Mouse (Mus musculus): ENCODE data around the gene Ppp6r1. TPM values are rescaled to one million over a fixed set of nuclear protein-coding genes. Genes with fewer than 3 reads are reported as not detected.

Ppp6r1 gene
- polyA plus RNA-seq, 1 experiment from 2014 or later = 82.6 TPM

DNA sequence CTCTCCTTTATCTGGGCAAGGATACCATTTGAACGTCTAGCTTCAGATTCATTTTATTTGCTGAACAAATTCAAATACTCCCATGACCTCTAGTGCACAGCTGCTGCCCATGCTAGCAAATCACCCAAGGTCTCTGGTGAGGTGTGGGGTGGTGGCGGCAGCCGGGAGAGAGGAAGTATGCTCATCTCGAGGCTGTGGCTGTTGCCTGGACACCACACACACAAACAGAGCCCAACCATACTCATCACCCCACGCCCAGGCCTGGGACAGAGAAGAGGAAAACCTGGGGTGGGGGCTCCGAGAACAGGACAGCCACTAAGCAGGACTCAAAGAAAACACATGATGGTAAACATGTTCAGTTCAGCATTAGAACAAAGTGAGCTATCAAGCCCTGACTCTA lies 11.5 kb downstream of the Ppp6r1 start:
- ChIA-PET CTCF (interaction anchor here (1.1 to 1.2 kb wide), 2 partner anchors 13 to 24 kb away, joined by 3 read pairs; no protein-coding TSS in a partner anchor), POLR2A (interaction anchor here (0.6 kb wide), 2 partner anchors 53 to 58 kb away, joined by 3 to 4 read pairs; no protein-coding TSS in a partner anchor)
- in situ Hi-C loops (cut with MboI; ENCODE audit: low pct_unique_long_range_greater_than_20kb) = no loop called here
- no peaks in the 10 kb centered on the region for H3K27me3 ChIP-seq
- TF ChIP-seq CTCF (IDR thresholded peaks at IDR 0.05) = no peak
- ATAC-seq = no peak
- no peak for DNase-seq (ENCODE audit: low read depth, low spot score)

DNA sequence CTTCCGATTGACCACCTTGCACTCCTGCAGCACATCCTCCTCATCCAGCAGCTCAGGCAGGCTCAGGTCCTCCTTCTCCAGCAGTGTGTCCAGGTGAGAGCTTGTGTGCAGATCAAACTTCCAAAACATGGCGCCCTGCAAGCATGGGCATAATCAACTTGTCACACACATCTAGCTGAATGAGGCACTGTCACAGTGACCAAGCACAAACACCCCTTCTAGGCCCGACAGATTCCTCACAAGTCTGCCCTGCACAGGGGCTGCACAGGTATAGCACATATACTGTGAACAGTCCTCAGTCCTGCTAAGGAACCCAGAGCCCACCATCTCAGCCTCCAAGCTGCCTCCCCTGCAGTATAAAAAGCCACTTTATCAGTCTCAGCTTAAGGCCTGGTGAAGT lies 12.0 kb downstream of the Ppp6r1 start:
- DNase-seq (ENCODE audit: low read depth, low spot score) (no peak), ATAC-seq (no peak)
- no peaks in the 10 kb centered on the region for H3K27me3 ChIP-seq
- TF ChIP-seq CTCF (IDR thresholded peaks at IDR 0.05) = no peak
- in situ Hi-C loops (cut with MboI; ENCODE audit: low pct_unique_long_range_greater_than_20kb) = no loop called here
- ChIA-PET POLR2A (no interaction called here), CTCF (no interaction called here)

DNA sequence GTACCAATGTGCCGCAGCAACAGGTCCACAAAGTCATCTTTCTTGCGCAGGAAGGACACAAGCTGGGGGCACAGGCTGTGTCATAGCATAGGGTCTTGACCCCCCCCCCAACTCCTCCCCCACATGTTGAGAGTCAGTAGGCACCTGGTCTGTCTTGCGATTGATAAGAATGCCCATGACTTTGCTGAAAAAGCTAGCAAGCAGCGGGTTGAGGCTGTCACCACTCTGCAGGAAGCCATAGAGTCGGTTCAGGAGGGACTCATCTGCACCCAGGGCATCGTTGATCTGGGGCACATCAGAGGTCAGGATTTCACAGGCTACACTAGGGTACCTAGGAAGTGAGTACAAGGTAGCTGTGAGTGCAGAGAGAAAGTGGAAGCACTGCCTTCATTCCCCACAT lies 15.6 kb downstream of the Ppp6r1 start:
- DNase-seq (ENCODE audit: low read depth, low spot score) (no peak), ATAC-seq (no peak)
- CTCF ChIA-PET = interaction anchor here (1.5 kb wide), 2 partner anchors 16 to 130 kb away, joined by 3 read pairs; no protein-coding TSS in a partner anchor
- in situ Hi-C loops (cut with MboI; ENCODE audit: low pct_unique_long_range_greater_than_20kb) = no loop called here
- H3K27me3 ChIP-seq = no peaks in the 10 kb centered on the region
- TF ChIP-seq CTCF (IDR thresholded peaks at IDR 0.05) = no peak
- POLR2A ChIA-PET = no interaction called here

- CTCF ChIA-PET = interaction anchor here (1.3 to 1.4 kb wide), 2 partner anchors 10 to 18 kb away, joined by 3 read pairs; no protein-coding TSS in a partner anchor
These were observed 16.9 kb downstream of the Ppp6r1 start for GRCm38 (mm10) chr7:4641956-4642355.

DNA sequence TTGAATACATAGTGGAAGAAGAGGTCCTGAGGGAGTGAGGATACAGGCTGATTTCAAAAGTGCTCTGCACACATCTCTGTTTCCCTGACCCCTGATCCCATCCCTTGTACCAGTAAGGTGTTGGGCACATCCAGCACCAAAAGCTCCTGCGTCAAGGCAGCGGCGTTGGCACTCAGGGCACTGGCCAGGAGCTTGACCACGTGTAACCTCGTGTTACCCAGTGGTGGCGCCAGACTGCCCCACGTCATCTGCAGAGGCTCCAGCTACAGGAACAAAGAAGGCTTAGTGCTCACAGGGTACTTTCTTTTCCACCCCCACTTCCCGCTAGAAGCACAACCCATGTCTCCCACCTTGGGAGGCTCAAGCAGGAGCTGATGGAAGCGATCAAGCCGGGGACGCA lies 17.7 kb downstream of the Ppp6r1 start:
- no peak for DNase-seq (ENCODE audit: low read depth, low spot score)
- ChIA-PET CTCF (interaction anchor here (1.4 kb wide), 1 partner anchor 11 kb away, joined by 3 read pairs; no protein-coding TSS in a partner anchor), POLR2A (no interaction called here)
- in situ Hi-C loops (cut with MboI; ENCODE audit: low pct_unique_long_range_greater_than_20kb) = no loop called here
- no peaks in the 10 kb centered on the region for H3K27me3 ChIP-seq
- no peak for ATAC-seq
- no peak for TF ChIP-seq CTCF (IDR thresholded peaks at IDR 0.05)

More at GRCm38 (mm10) chr7:4641956-4642355, 16.9 kb downstream of the Ppp6r1 start:
- ATAC-seq (no peak), DNase-seq (ENCODE audit: low read depth, low spot score) (no peak)
- no peak for TF ChIP-seq CTCF (IDR thresholded peaks at IDR 0.05)
- POLR2A ChIA-PET = no interaction called here
- in situ Hi-C loops (cut with MboI; ENCODE audit: low pct_unique_long_range_greater_than_20kb) = no loop called here
- no peaks in the 10 kb centered on the region for H3K27me3 ChIP-seq

DNA sequence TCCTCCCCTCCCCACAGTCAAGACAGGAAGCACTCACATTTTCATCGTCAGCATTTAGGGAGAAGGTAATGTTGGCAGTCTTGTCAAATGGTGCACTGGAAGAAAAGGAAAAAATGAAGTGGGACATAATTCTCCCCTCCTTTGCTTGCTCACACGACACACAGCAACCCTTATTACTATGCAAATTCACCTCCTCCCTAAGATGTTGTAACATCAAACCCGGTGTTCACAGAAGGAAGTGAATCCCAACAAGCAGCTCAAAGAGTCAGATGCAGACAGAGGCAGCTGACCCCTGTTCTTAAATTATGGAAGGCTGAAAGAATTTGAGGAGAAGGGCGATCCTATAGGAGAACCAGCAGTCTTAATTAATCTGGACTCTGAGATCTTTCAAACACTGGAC lies 22.6 kb downstream of the Ppp6r1 start:
- no peaks in the 10 kb centered on the region for H3K27me3 ChIP-seq
- DNase-seq (ENCODE audit: low read depth, low spot score) = no peak
- CTCF ChIA-PET = no interaction called here
- no peak for ATAC-seq
- no peak for TF ChIP-seq CTCF (IDR thresholded peaks at IDR 0.05)
- POLR2A ChIA-PET = no interaction called here
- in situ Hi-C loops (cut with MboI; ENCODE audit: low pct_unique_long_range_greater_than_20kb) = no loop called here

DNA sequence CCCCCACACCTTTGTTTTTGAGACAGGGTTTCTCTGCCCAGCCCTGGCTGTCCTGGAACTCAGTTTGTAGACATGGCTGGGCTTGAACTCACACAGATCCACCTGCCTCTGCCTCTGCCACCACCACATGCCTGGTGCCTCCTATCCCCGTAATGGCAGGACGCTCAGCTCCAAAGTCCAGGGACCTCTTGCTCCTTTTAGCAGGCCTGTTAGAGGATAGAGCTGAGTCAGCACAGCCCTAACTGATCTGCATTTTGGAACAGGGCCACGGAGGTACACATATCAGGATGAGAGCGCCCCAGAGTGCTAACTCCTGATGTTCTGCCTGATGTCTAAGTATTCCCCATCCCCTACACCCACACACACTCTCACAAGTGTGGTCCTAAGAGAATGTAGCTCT lies 27.8 kb downstream of the Ppp6r1 start, which contains the start of gene Tmem86b:
Tmem86b (minus strand) TSS at position 392 of the 400 bp plus-strand sequence.
- ATAC-seq = no peak
- CTCF ChIA-PET = no interaction called here
- DNase-seq (ENCODE audit: low read depth, low spot score) = no peak
- TF ChIP-seq CTCF (IDR thresholded peaks at IDR 0.05) = no peak
- in situ Hi-C loops (cut with MboI; ENCODE audit: low pct_unique_long_range_greater_than_20kb) = no loop called here
- H3K27me3 ChIP-seq = no peaks in the 10 kb centered on the region
- POLR2A ChIA-PET = no interaction called here

DNA sequence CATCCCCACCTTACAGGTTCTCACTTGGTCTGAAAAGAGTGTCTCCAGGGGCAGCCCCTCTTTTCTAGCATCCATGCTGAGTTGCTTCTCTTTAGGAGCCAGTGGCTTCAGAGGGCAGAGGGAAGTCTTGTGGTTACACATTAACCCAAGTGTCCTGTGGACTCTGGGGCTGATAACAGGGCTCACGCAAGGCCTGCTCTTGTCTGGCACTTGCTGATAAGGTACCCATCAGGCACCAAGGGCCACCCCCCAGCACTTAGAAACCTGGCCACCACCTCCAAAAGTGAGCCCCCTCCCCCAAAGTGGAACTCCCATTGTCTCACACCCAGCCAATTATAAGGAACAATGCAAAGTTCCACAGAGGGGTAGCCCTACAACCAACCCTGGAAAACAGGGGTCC lies 28.6 kb downstream of the Ppp6r1 start:
- CTCF ChIA-PET = no interaction called here
- ATAC-seq (no peak), DNase-seq (ENCODE audit: low read depth, low spot score) (no peak)
- no peak for TF ChIP-seq CTCF (IDR thresholded peaks at IDR 0.05)
- H3K27me3 ChIP-seq = no peaks in the 10 kb centered on the region
- in situ Hi-C loops (cut with MboI; ENCODE audit: low pct_unique_long_range_greater_than_20kb) = no loop called here
- POLR2A ChIA-PET = no interaction called here

DNA sequence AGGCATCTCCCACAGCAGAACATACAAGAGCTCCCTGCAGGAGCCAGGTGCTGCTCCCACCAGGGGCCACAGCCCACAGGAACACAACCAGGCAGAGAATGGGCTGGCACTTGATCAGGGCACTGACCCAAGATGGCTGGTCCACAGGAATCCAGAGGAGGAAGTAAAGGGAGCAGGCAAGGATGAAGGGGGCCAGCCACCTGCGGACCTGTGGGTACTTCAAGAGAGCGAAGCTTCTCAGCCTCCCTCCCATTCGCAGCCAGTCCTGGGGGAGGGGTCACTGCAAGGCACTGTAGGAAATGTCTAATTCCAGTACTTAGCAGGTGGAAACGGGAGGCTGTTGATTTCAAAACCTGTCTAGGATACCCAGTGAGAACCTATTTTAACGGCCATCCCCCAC lies 29.2 kb downstream of the Ppp6r1 start:
- in situ Hi-C loops (cut with MboI; ENCODE audit: low pct_unique_long_range_greater_than_20kb) = loop anchor here (10.0 kb wide), 1 partner anchor 175 kb away; no protein-coding TSS in a partner anchor

DNA sequence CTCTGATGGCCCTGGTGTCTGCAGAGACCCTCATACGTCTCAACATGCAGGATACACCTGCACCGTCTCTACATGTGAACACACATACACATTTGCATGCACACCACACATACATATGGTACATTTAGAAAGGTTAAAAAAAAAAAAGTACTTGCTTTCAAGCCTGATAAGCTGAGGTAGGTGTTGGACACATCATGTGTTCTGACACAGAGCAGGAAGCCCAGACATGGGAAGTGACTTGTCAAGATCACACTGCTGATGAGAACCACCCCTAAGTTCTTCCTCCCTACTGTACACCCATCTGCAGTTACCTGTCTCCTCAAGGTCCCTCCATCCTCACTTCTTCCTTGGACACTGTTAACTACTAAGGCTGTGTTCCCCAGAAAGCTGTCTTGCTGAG lies 32.9 kb downstream of the Ppp6r1 start:
- POLR2A ChIA-PET = no interaction called here
- CTCF ChIA-PET = no interaction called here
- TF ChIP-seq CTCF (IDR thresholded peaks at IDR 0.05) = no peak
- no peaks in the 10 kb centered on the region for H3K27me3 ChIP-seq
- no peak for ATAC-seq
- in situ Hi-C loops (cut with MboI; ENCODE audit: low pct_unique_long_range_greater_than_20kb) = loop anchor here (10.0 kb wide), 1 partner anchor 179 kb away; no protein-coding TSS in a partner anchor
- no peak for DNase-seq (ENCODE audit: low read depth, low spot score)

More for the DNA sequence above, 29.2 kb downstream of the Ppp6r1 start:
- CTCF ChIA-PET = no interaction called here
- H3K27me3 ChIP-seq = no peaks in the 10 kb centered on the region
- ATAC-seq (no peak), DNase-seq (ENCODE audit: low read depth, low spot score) (no peak)
- no peak for TF ChIP-seq CTCF (IDR thresholded peaks at IDR 0.05)
- POLR2A ChIA-PET = no interaction called here

- no peak for TF ChIP-seq CTCF (IDR thresholded peaks at IDR 0.05)
- ATAC-seq (no peak), DNase-seq (ENCODE audit: low read depth, low spot score) (no peak)
- in situ Hi-C loops (cut with MboI; ENCODE audit: low pct_unique_long_range_greater_than_20kb) = loop anchor here (10.0 kb wide), 1 partner anchor 180 kb away; no protein-coding TSS in a partner anchor
- H3K27me3 ChIP-seq = no peaks in the 10 kb centered on the region
- CTCF ChIA-PET = interaction anchor here (1.1 to 1.2 kb wide), 2 partner anchors 9 to 168 kb away, joined by 3 to 4 read pairs; partner anchors contain the start of gene Rpl28
- POLR2A ChIA-PET = interaction anchor here (0.7 kb wide), 1 partner anchor 21 kb away, joined by 3 read pairs; no protein-coding TSS in a partner anchor
These were observed 34.5 kb downstream of the Ppp6r1 start for GRCm38 (mm10) chr7:4624343-4624742.
